Mouse (Mus musculus) spleen, adult 2 months (tissue): Measurements from ENCODE around the gene Lrr1. TPM values are rescaled to one million over a fixed set of nuclear protein-coding genes. Genes with fewer than 3 reads are reported as not detected.
A peak's percentile ranks its signal among the peaks of the same experiment; 100 is the strongest.
"Not testable (repeated sequence)": the region's sequence is repeated elsewhere in the genome, so short reads cannot be mapped to it uniquely, and the experiment has no call there.

Experiments
- DNase-seq, 2 experiments: peaks; one replicate each; pipeline versions ENCODE4 v3.0.0 to v3.0.0-alpha.2; 2012 to 2021; ENCODE audit warnings: low spot score in 2 of 2, low read depth in 1 of 2
- H3K27ac ChIP-seq: fragments of 200-500 bp; 2 replicates; pipeline ENCODE4 v1.5.1; 2012; ENCODE audit warnings: low read length, inconsistent platforms; ENCODE audit not compliant: insufficient read depth
- H3K27me3 ChIP-seq: fragments of 200-500 bp; 2 replicates; pipeline ENCODE4 v1.6.1; 2012; ENCODE audit warnings: mild to moderate bottlenecking, moderate library complexity, low read length, inconsistent platforms; ENCODE audit not compliant: control insufficient read depth, insufficient read depth
- H3K36me3 ChIP-seq: fragments of 200-500 bp; 2 replicates; pipeline ENCODE4 v1.6.1; 2012; ENCODE audit warnings: mild to moderate bottlenecking, low read length, inconsistent platforms; ENCODE audit not compliant: control insufficient read depth, insufficient read depth
- H3K4me1 ChIP-seq: fragments of 200-500 bp; 2 replicates; pipeline ENCODE4 v1.6.1; 2011; ENCODE audit warnings: inconsistent platforms; ENCODE audit not compliant: control insufficient read depth, insufficient read depth, insufficient read length
- H3K4me3 ChIP-seq: fragments of 200-500 bp; 2 replicates; pipeline ENCODE4 v1.5.1; 2011; ENCODE audit warnings: mild to moderate bottlenecking, inconsistent platforms; ENCODE audit not compliant: insufficient read depth, insufficient read length; ENCODE audit errors: extremely low read depth
- CTCF ChIP-seq: fragments of 200-500 bp; IDR thresholded peaks from 2 replicates; pipeline ENCODE4 v1.5.1; 2011; ENCODE audit warnings: mild to moderate bottlenecking, inconsistent platforms; ENCODE audit not compliant: insufficient read depth, insufficient read length, insufficient replicate concordance; ENCODE audit errors: extremely low read depth
- POLR2A ChIP-seq: fragments of 200-500 bp; IDR thresholded peaks from 2 replicates; pipeline ENCODE4 v1.6.1; 2011; ENCODE audit warnings: low read depth, low read length, inconsistent platforms
- WGBS: fragments of 180-500 bp; shearing (Covaris S2); methylation state at CpG from one replicate; pipeline ENCODE4 v1.1.7; 2018; 5-methylcytosine and 5-hydroxymethylcytosine counted together
- polyA plus RNA-seq: library from polyadenylated mRNA; depleted of rRNA; stranded (reverse); fragments of >200 nt; gene quantifications from 2 replicates; pipeline ENCODE4 v1.2.3, GENCODE M21; 2012

The Lrr1 gene
- polyA plus RNA-seq, 1 experiment = 0.82 TPM

DNA sequence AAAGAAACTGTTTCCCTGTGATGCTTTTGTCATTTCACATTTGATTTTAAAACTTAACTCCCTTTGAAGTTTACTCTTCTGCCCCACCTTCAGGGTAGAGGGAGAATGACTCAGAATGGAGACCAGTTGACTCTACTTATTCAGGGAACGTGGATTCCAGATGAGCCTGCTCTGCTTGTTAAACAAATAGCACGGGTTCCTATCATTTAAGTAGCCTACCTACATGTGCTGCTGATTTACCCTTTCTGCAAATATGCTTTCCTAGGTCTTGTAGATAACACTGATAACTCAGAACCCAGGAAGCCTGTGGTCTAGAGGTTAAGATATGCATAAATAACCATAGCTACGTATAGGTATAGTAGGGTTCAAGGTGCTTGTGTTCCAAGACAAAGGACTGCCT is 3.7 kb upstream of the Lrr1 start:
- TF ChIP-seq POLR2A (no peak), CTCF (no peak)
- H3K4me1 ChIP-seq = no peaks in the 10 kb centered on the region
- H3K27ac ChIP-seq = no peak overlapping the region
- no peaks in the 10 kb centered on the region for H3K27me3 ChIP-seq
- H3K4me3 ChIP-seq = no peak overlapping the region
- no peak for DNase-seq
- no peaks in the 10 kb centered on the region for H3K36me3 ChIP-seq
- 44% methylated on average over 3 of the region's 3 CpGs for WGBS

DNA sequence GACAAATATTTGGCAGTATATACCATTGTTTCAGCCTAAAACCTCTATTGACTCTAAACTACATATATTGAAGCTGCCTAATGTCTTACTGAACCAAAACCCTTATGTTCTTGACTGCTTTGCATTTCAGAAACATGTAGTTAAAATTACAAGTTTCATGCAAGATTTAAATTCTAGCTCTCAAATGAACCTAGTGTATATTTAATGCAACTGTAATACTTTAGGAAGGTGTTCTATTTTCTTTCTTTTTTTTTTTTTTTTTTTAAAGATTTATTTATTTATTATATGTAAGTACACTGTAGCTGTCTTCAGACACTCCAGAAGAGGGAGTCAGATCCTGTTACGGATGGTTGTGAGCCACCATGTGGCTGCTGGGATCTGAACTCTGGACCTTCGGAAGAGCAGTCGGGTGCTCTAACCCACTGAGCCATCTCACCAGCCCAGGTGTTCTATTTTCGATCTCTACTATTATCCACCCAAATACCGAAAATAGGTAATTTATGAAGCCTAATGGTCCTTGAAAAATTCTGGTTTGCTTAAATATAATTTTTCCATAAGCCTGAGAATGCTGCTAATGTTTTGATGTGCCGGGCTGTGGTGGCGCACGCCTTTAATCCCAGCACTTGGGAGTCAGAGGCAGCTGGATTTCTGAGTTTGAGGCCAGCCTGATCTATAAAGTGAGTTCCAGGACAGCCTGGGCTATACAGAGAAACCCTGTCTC is 1.6 kb upstream of the Lrr1 start:
- not testable (repeated sequence) for H3K36me3 ChIP-seq, H3K27me3 ChIP-seq, H3K4me1 ChIP-seq, H3K4me3 ChIP-seq, DNase-seq, H3K27ac ChIP-seq
- 88% methylated on average over 8 of the region's 8 CpGs for WGBS

DNA sequence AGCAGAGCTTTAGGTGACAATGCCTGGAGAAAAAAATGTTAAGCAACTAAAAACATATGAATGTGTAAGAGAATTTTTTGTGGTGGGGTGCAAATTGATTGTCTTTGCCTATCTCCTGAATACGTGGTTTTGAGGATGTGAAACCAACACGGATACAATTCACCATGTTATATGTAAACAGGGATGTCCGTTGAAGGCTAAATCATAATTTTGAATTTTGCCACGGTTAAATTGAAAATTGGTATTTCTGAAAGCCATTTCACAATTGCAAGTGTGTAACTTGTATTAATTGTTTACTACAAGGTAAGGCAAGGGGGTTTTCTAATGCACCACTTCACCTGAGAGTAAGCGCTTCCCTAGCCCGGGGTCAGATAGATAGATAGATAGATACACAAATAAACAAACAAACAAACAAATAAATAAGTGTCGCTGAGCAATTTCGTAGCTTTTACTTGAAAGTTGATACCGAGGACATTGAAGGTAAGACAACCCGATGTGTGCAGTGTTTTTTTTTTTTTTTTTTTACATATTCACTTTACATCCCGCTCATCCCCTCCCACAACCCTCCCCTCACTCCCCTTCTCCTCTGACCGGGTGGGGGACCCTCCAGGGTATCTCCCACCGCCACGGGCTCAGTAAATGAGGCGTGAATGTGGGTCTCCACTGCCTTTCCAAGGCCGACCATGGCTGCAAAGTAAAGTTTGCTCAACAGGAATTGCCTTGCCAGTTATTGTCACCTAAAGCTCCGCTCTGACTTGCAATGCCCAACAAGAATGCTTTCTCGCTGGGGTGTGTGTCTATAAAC is 756 bp upstream of the Lrr1 start:
- Histone ChIP-seq H3K4me1 (no peaks in the 10 kb centered on the region), H3K36me3 (no peaks in the 10 kb centered on the region), H3K27me3 (no peaks in the 10 kb centered on the region), H3K4me3 (peak overlapping the region; percentile 57), H3K27ac (no peak overlapping the region)
- WGBS = 6% methylated on average over 18 of the region's 18 CpGs
- DNase-seq = no peak
- TF ChIP-seq POLR2A = no peak
- no peak for TF ChIP-seq CTCF

DNA sequence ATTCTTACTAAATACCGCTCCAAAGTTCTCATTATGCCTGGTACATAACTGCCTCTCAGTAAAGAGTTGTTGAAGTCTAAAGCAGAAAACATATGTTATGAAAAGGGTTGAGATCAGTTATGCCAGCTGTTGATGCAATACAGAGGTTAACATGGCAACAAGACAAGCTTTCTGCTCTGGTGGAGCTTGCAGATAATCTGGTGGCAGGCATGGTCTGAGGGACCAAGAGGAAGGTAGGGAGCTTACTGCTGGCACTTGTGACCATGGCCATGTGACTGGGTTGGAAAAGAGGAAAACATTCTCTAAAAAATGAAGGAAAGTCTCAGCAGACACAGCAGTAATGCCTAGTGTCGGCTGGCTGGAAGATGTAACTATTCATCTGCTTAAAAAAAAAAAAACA is 2.7 kb downstream of the Lrr1 start:
- no peak overlapping the region for H3K27ac ChIP-seq
- WGBS = 92% methylated on average over 2 of the region's 2 CpGs

DNA sequence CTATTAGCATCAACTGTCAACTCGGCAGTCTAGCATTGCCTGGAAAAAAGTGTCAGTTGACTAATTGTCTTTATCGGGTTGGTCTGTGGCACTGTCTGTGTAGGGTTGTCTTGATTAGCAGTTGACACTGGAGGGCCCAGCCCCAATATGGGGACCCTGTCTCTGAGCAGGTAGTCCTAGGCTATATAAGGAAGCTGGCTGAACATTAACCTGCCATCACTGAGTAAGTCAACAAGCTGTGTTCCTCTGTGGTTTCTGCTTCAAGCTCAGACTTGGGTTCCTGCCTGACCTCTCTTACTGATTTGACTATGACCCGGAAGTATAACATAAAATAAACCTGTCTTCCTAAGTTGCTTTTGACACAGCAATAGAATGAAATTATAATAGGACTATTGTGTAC is 7.4 kb downstream of the Lrr1 start:
- 93% methylated on average over 3 of the region's 3 CpGs for WGBS
- TF ChIP-seq CTCF (no peak), POLR2A (no peak)
- H3K27me3 ChIP-seq = no peaks in the 10 kb centered on the region

More for the DNA sequence above, 2.7 kb downstream of the Lrr1 start:
- no peaks in the 10 kb centered on the region for H3K36me3 ChIP-seq
- H3K27me3 ChIP-seq = no peaks in the 10 kb centered on the region
- H3K4me1 ChIP-seq = no peaks in the 10 kb centered on the region
- no peak for DNase-seq
- no peak overlapping the region for H3K4me3 ChIP-seq
- no peak for TF ChIP-seq POLR2A
- TF ChIP-seq CTCF = no peak

DNA sequence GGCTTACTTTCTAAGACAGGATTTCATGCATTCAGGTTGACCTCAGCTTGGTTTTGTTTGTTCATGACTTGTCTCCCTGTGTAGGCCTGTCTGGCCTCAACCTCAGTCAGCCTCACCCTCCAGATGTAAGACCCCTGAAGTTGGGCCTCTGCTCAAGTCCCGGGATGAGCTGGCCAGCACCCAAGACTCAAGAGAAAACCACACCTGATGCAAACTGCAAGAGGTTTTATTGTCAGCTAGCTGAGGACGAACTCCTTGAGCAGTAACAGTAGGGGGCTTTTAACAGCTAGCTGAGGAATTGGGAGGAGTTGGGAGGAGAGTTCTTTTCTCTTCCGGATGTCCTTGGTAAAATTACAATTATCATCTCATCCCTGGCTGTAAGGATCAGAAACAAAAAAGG is 8.9 kb downstream of the Lrr1 start:
- no peaks in the 10 kb centered on the region for H3K4me1 ChIP-seq
- 95% methylated on average over 3 of the region's 3 CpGs for WGBS
- DNase-seq = no peak
- no peak overlapping the region for H3K27ac ChIP-seq
- H3K4me3 ChIP-seq = no peak overlapping the region
- no peaks in the 10 kb centered on the region for H3K27me3 ChIP-seq
- H3K36me3 ChIP-seq = peaks cover 4% of the 10 kb centered on the region
- TF ChIP-seq POLR2A = no peak
- TF ChIP-seq CTCF = no peak

More for the DNA sequence above, 7.4 kb downstream of the Lrr1 start:
- H3K27ac ChIP-seq = no peak overlapping the region
- no peak for DNase-seq
- no peaks in the 10 kb centered on the region for H3K36me3 ChIP-seq
- no peak overlapping the region for H3K4me3 ChIP-seq
- no peaks in the 10 kb centered on the region for H3K4me1 ChIP-seq

DNA sequence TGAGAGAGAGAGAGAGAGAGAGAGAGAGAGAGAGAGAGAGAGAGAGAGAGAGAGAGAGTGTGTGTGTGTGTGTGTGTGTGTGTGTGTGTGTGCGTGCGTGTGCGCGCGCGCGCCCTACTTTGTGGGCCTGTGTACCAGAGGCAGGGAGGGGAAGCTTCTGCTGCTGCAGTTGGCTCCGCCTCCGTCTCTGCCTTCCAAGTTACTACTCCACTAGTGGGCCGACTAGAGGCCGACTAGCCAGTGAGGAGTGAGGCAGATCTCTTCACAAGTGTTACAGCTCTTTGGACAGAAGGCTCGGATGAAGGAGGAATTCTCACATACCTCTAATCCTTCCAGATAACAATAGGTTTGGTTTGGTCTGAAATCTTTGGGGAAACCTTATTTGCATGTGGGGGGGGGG is 10.8 kb downstream of the Lrr1 start:
- Histone ChIP-seq H3K27me3 (no peaks in the 10 kb centered on the region), H3K27ac (no peak overlapping the region), H3K36me3 (peaks cover 4% of the 10 kb centered on the region), H3K4me1 (no peaks in the 10 kb centered on the region; the same call in 1 of the 2 replicates), H3K4me3 (no peak overlapping the region)
- WGBS = 90% methylated on average over 12 of the region's 12 CpGs
- no peak for DNase-seq
- TF ChIP-seq CTCF = no peak
- no peak for TF ChIP-seq POLR2A
